18 mouse cellular contexts compared by ENCODE assay signal in the genomic region with DNA sequence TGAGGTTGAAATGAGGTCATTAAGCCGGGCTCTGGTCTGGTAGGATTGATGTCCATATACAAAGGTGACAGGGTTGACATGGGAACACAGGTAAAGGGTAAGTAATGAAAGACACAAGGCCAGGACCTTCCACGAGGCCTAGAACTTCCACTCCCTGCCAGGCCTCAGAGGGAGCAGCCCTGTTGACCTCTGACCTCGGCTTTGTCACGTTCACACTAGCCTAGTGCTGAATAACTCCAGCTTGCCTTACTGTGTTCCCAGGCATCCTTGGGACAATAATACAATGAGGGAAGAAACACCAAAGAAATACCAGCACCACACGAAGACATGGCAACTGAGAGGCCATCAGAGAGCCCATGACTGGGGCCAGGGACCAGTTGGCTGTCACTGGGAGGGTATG.
"Had no signal": no experiment of that assay in that cellular context is flagged by ENCODE, and none has a peak within 500 bp of the region (broad histone marks: within the 10 kb centered on the region; RNA-seq: fewer than 3 reads in every experiment).

No protein-coding gene starts in this region.

- H3K4me1 ChIP-seq: midbrain, embryonic 12.5 days; neural tube, embryonic 13.5 days; neural tube, embryonic 15.5 days had no signal

- H3K27me3 ChIP-seq: midbrain, embryonic 12.5 days; neural tube, embryonic 15.5 days had no signal

- H3K4me3 ChIP-seq: midbrain, embryonic 10.5 days; midbrain, embryonic 12.5 days; myocyte; neural tube, embryonic 13.5 days; neural tube, embryonic 15.5 days had no signal

- H3K9me3 ChIP-seq: midbrain, embryonic 10.5 days; midbrain, embryonic 12.5 days; neural tube, embryonic 13.5 days; neural tube, embryonic 15.5 days had no signal

- H3K4me2 ChIP-seq: midbrain, embryonic 12.5 days; neural tube, embryonic 13.5 days; neural tube, embryonic 15.5 days had no signal

- DNase-seq: lung, adult 2 months; lung, postnatal 10 days; lung, postnatal 4 days; midbrain, embryonic 14.5 days; retina, postnatal 1 day; right cerebral cortex, adult 18-20 months; right cerebral cortex, postnatal 25 days; right cerebral cortex, postnatal 4 days; spleen, adult 18-20 months; thymus, adult 18-20 months; thymus, postnatal 14 days; thymus, postnatal 36 days had no signal

- H3K9ac ChIP-seq: midbrain, embryonic 12.5 days; neural tube, embryonic 13.5 days; neural tube, embryonic 15.5 days had no signal

- ATAC-seq: midbrain, embryonic 16.5 days had no signal

- H3K27ac ChIP-seq: midbrain, embryonic 10.5 days; midbrain, embryonic 12.5 days; neural tube, embryonic 13.5 days; neural tube, embryonic 15.5 days had no signal

- H3K36me3 ChIP-seq: midbrain, embryonic 10.5 days; midbrain, embryonic 12.5 days; neural tube, embryonic 13.5 days; neural tube, embryonic 15.5 days had no signal
